Mouse (Mus musculus) macrophage (primary cell): Measurements from ENCODE around the gene A030005K14Rik. TPM values are rescaled to one million over a fixed set of nuclear protein-coding genes. Genes with fewer than 3 reads are reported as not detected.

Experiments
- H3K27ac ChIP-seq: fragments of 350-480 bp; formaldehyde crosslinking; 2 replicates; pipeline ENCODE4 v1.9.0; 2021
- H3K36me3 ChIP-seq: fragments of 350-480 bp; formaldehyde crosslinking; 2 replicates; pipeline ENCODE4 v1.9.0; 2021; ENCODE audit errors: inconsistent target
- H3K4me3 ChIP-seq: fragments of 350-480 bp; formaldehyde crosslinking; 2 replicates; pipeline ENCODE4 v1.9.0; 2021; ENCODE audit errors: inconsistent target
- H3K79me2 ChIP-seq: fragments of 350-480 bp; formaldehyde crosslinking; 2 replicates; pipeline ENCODE4 v1.9.0; 2021; ENCODE audit errors: inconsistent target
- WGBS: methylation state at CpG from one replicate; pipeline ENCODE4 v1.1.7; 2026; ENCODE audit warnings: inconsistent platforms; ENCODE audit not compliant: missing documents; 5-methylcytosine and 5-hydroxymethylcytosine counted together
- polyA plus RNA-seq: library from polyadenylated mRNA; stranded (reverse); fragments of 250-400 nt; gene quantifications from 3 replicates; pipeline ENCODE4 v1.2.4, GENCODE M21; 2018; ENCODE audit warnings: inconsistent platforms
- total RNA-seq, 78 experiments: library from RNA; depleted of rRNA; stranded (reverse); fragments of 250-400 nt; gene quantifications; 1 replicate in 9 of 78; 2 replicates in 24 of 78; 3 replicates in 43 of 78; 4 replicates in 2 of 78; pipeline ENCODE4 v1.2.4; 2018; ENCODE audit warnings: inconsistent platforms in 56 of 78

A030005K14Rik gene
- total RNA-seq (2018; cell fraction: chromatin; rRNA removed), result not detected
- not detected for total RNA-seq (2018; cell fraction: cytosol; rRNA removed)
- total RNA-seq (2018; cell fraction: nucleus; rRNA removed), result not detected
- polyA plus RNA-seq, result not detected in 3 replicates

DNA sequence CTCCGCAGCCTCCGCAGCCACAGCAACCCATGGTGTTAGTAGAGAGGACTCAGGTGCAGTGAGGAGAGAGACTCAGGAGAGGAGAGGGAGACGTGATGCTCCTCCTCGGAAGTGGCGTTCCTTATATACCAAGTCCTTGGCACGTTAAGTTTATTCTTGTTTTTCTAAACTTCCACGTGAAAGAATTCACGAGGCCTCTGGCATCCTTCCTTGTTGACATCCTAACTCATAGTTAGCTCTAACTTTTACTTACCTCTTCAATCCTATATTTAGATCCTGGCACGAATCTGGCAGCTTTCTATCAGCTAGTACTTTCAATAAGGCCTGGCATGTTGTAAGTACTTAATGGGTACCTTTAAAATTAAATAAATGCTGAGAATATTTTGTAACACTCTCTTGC, at the start of gene A030005K14Rik:
TSS of gene A030005K14Rik (minus strand) at position 101 of the 400 bp plus-strand sequence.
- Histone ChIP-seq H3K36me3 (no peaks in the 10 kb centered on the region), H3K27ac (no peak within 1 kb of the TSS), H3K79me2 (no peaks in the 10 kb centered on the region), H3K4me3 (no peak within 1 kb of the TSS)
- 91% methylated on average over 9 of the region's 9 CpGs for WGBS

DNA sequence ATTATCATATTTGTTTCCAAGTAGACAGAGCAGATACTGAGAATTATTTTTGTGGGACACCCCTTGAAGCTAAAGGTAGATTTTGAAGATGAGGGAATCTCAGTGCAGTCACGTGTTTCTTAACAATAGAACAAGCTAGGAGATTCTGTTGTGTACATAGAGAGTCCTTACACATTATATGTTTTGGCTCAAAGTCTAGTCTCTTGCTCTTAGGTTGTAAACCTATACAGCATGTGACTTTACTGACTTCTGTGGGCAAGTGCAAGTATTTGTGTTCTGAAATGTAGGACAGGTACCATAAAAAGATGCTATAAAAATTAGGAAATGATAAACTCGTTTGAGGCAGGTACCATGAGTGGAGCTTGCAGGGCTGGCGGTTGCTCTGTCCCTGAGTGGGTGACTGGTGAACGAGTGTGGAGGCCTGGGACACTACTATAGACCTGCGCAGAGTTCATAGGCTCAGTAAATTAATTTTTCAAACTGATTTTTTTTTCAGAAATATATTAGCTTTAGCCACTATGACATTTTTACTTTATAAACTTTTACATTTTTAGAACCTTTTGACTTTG, 48.3 kb upstream of the A030005K14Rik start:
- Histone ChIP-seq H3K79me2 (no peaks in the 10 kb centered on the region), H3K4me3 (no peak overlapping the region), H3K36me3 (no peaks in the 10 kb centered on the region), H3K27ac (no peak overlapping the region)
- 73% methylated on average over 5 of the region's 5 CpGs for WGBS

DNA sequence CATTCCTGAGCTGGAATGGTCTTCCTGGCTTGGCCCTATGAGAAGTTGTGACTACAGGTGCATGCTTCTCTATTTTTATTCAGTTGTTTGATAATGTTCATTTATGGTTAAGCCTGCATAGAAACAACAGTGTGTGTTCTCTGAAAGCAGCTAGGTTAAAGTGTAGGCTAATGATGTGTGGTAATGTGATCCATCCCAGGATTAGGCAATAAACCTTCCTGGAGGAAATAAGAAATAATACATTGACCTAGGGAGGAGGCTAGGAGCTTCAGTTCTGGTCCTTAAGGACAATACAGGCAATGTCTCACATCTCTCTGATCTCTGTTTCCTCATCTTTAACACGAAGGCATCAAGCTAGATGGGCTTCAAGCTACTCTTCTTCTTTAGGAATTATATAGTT, 46.3 kb upstream of the A030005K14Rik start:
- no peak overlapping the region for H3K4me3 ChIP-seq
- no peaks in the 10 kb centered on the region for H3K79me2 ChIP-seq
- no peak overlapping the region for H3K27ac ChIP-seq
- H3K36me3 ChIP-seq, result no peaks in the 10 kb centered on the region
- 40% methylated on average over 1 of the region's 1 CpGs for WGBS

DNA sequence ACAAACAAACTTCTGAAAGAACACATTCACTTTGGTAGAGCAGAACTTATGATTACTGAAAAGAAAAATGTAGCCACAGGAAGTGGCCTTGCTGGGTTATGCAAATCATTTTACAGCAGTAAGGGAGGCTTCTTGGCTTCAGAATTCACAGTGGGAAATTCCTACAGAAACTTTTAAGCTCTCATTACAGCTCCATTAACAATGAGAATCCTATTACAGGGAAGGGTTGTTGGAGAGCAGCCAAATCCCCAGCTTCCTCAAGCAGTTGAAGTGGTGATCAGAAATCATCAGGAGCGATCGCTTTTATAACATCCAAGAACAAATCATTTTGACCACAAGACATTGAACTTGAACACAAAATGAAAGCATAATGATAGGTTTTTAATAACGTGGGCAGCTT, 42.7 kb upstream of the A030005K14Rik start:
- H3K4me3 ChIP-seq, result no peak overlapping the region
- no peaks in the 10 kb centered on the region for H3K79me2 ChIP-seq
- WGBS, result 76% methylated on average over 3 of the region's 3 CpGs
- H3K36me3 ChIP-seq, result no peaks in the 10 kb centered on the region
- H3K27ac ChIP-seq, result no peak overlapping the region

DNA sequence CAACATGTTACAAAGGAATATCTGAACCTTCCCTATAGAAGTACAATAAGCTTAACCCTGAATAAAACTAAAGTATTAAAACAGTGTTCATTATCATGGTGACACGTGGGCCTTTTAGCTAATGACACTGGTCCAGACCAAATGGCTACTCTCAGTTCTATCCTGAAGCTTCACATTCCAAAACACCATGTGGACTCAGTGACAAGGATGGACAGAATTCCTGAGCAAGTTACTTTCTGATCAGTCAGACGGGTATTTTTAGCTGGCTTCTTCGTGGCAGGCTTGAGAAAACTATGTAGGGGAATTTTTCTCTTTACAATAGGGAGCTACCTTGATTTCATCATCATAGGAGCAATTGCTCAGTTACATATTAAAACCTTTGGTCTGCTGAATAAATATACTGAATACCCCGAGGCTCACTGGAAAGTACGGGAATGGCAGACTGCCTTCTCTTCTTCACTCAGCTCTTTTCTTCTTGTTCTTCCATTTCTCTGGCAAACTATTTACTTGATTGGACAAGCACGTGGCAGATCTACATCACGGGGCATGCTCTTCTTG, 40.5 kb upstream of the A030005K14Rik start:
- H3K36me3 ChIP-seq, result no peaks in the 10 kb centered on the region
- 84% methylated on average over 7 of the region's 7 CpGs for WGBS
- no peaks in the 10 kb centered on the region for H3K79me2 ChIP-seq
- no peak overlapping the region for H3K27ac ChIP-seq
- no peak overlapping the region for H3K4me3 ChIP-seq

DNA sequence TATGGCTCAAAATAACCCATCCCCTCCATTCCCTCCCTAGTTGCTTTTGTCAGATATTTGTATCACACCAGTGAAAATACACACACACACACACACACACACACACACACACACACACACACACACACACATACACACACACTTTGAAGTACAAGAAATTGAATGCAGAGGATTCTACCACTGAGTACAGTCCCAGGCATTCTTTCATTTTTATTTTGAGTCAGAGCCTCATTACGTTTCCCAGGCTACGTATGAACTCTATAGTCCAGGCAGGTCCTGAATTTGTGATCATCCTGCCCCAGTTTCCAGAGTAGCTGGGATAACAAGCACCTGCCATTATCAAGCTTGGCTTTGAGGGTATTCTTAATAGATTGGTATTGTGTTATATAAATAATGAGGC, 40.0 kb upstream of the A030005K14Rik start:
- WGBS, result 84% methylated on average over 2 of the region's 2 CpGs
- Histone ChIP-seq H3K36me3 (no peaks in the 10 kb centered on the region), H3K4me3 (no peak overlapping the region), H3K79me2 (no peaks in the 10 kb centered on the region), H3K27ac (no peak overlapping the region)

DNA sequence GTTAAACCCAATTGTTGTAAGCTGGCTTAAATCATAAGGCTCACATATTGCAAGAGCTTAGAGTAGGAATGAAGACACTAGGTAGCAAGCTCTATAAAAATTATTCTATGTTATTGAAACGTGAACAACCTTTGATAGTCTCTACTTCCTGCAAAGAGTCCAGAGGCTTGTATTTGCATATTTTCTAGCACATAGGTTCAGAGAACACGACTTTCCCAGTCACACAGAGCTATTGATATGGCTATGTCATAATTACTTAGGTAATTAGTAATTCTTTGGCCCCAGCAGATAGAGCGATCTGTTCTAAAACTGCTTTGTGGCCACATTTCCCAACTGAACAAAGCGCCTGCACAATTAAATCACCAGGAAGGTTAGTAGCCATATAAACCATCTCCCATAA, 37.8 kb upstream of the A030005K14Rik start:
- Histone ChIP-seq H3K79me2 (no peaks in the 10 kb centered on the region), H3K4me3 (no peak overlapping the region)
- 85% methylated on average over 4 of the region's 4 CpGs for WGBS

DNA sequence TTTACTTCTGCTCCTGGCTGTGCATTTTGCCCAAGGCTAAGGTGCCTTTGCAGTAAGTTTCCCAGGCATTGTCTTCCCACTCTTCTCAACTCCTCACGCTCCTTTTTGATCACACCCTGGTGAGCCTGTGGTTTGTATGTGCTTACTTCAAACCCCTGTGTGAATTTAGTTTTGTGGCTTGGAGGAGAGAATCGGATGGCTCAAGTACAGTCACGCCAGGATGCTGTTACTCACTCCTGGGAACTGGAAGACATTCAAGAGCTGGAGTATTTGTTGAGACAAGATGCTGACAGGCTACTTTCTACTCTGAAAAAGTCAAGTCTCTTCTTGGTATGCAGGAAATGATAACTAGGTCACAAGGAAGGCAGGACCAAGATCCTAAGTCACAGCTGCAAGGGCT, 32.1 kb upstream of the A030005K14Rik start:
- Histone ChIP-seq H3K4me3 (no peak overlapping the region), H3K27ac (no peak overlapping the region), H3K79me2 (no peaks in the 10 kb centered on the region), H3K36me3 (no peaks in the 10 kb centered on the region)
- 83% methylated on average over 3 of the region's 3 CpGs for WGBS

More for the DNA sequence above, 37.8 kb upstream of the A030005K14Rik start:
- no peaks in the 10 kb centered on the region for H3K36me3 ChIP-seq
- no peak overlapping the region for H3K27ac ChIP-seq

DNA sequence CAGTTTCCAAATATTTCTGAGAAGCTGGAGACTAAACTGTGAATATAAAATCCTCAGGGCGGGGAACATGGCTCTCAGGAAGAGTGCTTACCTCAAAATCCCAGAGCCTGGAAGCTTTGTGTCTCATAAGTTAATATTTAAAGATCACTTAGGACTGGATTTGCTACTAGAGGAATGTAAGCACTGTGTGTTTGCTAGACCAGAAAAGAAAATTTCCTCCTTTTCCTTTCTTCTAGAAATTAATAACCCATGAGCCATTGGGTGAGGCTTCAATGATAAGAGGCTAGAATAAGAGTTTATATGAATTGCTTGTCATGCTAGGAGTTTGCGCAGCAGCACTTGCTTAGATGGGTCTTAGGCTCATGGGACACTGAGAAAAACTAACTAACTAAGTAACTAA, 25.6 kb upstream of the A030005K14Rik start:
- no peak overlapping the region for H3K27ac ChIP-seq
- H3K4me3 ChIP-seq, result no peak overlapping the region
- H3K79me2 ChIP-seq, result no peaks in the 10 kb centered on the region
- WGBS, result 91% methylated on average over 2 of the region's 2 CpGs
- no peaks in the 10 kb centered on the region for H3K36me3 ChIP-seq

DNA sequence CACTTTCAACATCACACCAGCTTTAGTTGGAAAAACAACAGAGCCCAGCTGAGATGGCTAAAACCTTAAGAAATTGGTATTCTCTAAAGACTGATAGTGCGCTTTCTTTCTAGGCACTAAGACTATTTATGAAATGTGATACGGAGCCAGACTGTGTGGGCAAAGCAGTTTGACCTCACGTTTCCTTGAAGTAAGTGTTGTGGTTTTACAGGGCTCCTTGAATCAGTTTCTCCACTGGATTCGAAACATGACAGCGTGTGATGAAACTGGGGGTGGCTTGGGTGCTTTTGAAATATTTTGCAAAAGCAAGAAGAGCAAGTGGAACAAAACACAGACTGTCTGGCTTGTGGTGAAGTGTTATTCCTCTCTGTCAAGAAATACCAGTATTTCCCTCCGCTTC, 17.8 kb upstream of the A030005K14Rik start:
- 25% methylated on average over 6 of the region's 6 CpGs for WGBS
- Histone ChIP-seq H3K27ac (no peak overlapping the region), H3K79me2 (no peaks in the 10 kb centered on the region), H3K36me3 (no peaks in the 10 kb centered on the region), H3K4me3 (no peak overlapping the region)

DNA sequence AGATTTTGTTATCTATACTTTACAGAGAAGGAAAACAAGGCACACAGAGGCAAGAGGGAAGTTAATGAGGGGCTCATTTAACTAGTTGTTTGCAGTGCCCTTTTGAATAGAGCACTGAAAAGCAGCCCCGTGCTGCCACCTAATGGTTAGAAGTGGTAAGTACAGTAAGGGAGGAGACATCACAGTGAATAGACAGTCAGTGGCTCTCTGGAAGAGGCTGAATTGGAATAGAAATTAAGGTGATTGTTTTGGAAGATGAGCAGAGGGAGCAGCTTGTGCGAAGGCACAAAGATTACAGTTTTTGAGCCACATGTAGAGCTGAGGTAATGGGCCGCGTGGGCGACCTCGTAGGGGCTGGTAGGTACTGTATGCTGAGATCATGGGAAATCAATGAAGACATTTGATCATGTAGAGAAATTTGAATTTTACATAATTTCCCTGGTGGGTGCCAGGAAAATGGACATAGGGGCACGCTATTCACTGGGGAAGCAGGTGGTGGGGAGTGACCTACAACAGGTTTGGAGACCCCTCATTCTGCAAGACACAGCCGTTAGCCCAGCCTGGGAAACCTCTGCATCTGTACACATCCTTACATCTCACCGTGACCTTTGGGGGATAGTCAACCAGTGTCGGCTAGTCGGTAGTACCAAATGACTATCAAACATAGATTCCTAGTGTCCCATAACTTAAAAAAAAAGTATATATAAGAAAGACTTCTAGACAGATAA, 17.2 kb upstream of the A030005K14Rik start:
- H3K27ac ChIP-seq, result no peak overlapping the region
- H3K36me3 ChIP-seq, result no peaks in the 10 kb centered on the region
- no peak overlapping the region for H3K4me3 ChIP-seq
- 43% methylated on average over 11 of the region's 11 CpGs for WGBS
- no peaks in the 10 kb centered on the region for H3K79me2 ChIP-seq

DNA sequence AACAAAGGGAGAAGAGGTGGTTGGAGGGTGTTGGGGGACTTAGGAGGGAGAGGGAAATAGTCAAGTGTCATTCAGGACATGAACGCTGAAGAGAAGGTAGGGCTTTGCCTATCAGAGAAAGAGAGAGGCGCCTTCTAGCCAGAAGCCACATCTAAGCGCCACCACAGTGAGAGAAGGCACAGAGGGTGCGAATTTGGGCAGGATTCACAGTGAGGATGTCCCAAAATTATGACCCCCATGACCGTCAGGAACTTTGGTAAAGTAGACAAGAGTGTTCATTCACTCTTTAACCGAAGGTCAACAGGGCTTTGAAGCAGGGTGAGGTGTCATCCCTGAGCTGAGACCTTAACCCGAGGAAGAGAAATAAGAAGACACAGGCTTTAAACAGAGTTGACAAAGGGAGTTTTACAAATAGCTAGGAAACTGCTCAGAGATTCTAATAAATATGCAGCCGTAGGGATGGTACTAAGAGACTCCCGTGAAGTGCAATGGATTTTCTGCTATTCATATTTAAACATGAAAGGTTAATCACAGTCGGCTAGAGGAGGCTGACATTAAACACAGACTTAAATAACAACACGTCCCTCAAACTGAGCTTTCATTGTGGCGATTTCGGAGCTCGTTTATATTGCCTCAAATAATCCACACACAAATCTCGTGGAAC, 16.5 kb upstream of the A030005K14Rik start:
- Histone ChIP-seq H3K79me2 (no peaks in the 10 kb centered on the region), H3K27ac (no peak overlapping the region), H3K4me3 (no peak overlapping the region), H3K36me3 (no peaks in the 10 kb centered on the region)
- WGBS, result 35% methylated on average over 15 of the region's 15 CpGs

DNA sequence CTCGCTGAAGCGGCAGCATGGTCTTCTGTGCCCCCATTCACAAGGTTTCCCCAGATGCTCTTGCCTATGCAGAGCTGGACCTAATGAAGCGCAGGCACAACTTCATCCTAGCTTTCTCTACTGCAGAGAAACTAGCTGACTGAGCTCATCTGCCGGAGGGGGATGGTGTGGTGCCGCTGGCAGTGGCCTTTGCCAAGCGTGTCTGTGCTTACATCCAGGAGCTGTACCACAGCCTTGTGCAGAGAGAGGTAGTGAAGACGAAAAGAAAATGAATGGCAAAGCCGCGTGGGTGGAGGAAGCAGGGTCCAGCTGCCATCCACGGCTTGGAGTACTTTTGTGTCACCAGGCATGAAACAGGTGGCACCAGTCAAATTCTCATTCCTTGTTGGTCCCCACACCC, 8.0 kb upstream of the A030005K14Rik start:
- no peak overlapping the region for H3K27ac ChIP-seq
- no peak overlapping the region for H3K4me3 ChIP-seq
- WGBS, result 81% methylated on average over 10 of the region's 10 CpGs
- no peaks in the 10 kb centered on the region for H3K36me3 ChIP-seq
- H3K79me2 ChIP-seq, result no peaks in the 10 kb centered on the region

DNA sequence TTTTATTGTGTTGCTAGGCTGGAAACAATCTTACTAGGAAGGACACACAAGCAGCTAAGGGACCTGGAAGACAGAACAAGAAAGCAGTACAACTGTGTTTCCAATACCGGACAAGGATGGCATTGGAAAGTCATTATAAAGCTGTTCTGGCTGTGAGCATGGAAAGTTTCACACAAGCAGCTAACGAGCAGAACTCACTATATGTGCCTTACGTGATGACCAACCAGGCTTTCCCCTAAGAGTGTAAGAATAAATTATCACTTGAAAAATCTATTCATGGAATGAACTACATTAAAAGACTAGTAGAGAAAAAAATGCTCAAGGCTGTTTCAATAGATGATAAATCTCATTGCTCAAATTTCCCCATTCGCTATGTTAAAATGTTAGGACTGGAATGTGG, 7.4 kb upstream of the A030005K14Rik start:
- H3K27ac ChIP-seq, result no peak overlapping the region
- 95% methylated on average over 4 of the region's 4 CpGs for WGBS
- no peaks in the 10 kb centered on the region for H3K79me2 ChIP-seq

DNA sequence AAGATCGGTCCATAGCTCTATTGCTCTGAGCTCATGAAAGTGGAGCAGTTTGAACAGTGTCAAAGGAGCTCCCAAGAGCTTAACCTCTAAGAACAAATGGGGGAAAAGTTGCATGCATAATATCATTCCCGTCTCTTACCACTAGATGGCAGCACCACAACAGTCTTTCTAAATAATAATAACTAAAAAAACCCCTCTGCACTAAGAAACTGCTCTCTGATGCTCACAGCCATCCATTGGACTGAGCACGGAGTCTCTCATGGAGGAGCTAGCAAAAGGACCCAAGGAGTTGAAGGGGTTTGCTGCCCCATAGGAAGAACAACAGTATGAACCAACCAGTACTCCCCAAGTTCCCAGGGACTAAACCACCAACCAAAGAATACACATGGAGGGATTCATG, 5.7 kb upstream of the A030005K14Rik start:
- WGBS, result 13% methylated on average over 3 of the region's 3 CpGs
- no peak overlapping the region for H3K4me3 ChIP-seq
- H3K79me2 ChIP-seq, result no peaks in the 10 kb centered on the region
- no peak overlapping the region for H3K27ac ChIP-seq
- no peaks in the 10 kb centered on the region for H3K36me3 ChIP-seq

More for the DNA sequence above, 7.4 kb upstream of the A030005K14Rik start:
- no peaks in the 10 kb centered on the region for H3K36me3 ChIP-seq
- no peak overlapping the region for H3K4me3 ChIP-seq
